Mouse (Mus musculus): Measurements from ENCODE around the gene Speer2. TPM values are rescaled to one million over a fixed set of nuclear protein-coding genes. Genes with fewer than 3 reads are reported as not detected.

Speer2 gene
- polyA plus RNA-seq (2015; fragmentation: Nextera tagmentation; extraction: Ambion mirVana), result not detected in 2 replicates

DNA sequence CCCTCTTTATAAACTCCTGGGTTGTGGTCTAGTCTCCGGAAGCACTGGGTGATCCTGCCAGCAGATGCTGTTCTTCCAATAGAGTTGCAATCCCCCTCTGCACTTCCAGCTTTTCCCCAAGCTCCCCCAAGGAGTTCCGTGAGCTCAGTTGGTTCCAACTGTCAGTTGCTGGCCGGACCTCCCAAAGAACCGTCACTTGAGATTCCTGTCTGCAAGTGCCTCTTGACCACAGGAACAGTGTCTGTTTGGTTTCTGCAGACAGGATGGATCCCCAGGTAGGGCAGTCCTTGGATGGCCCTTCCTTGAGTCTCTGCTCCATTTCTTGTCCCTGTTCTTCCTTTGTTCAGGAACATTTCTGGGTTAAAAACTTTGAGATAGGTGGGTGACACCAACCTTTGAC, at the start of gene Speer2:
Gene Speer2 (minus strand): TSS at position 101 of the 400 bp plus-strand sequence.
- H3K36me3 ChIP-seq (replicated peaks), result no peaks in the 10 kb centered on the region
- H3K9me3 ChIP-seq (replicated peaks), result no peaks in the 10 kb centered on the region
- H3K27me3 ChIP-seq, result no peaks in the 10 kb centered on the region
- H3K9ac ChIP-seq, result no peak within 1 kb of the TSS
- 78% methylated on average over 4 of the region's 4 CpGs for WGBS (ENCODE audit: insufficient replicate concordance)
- no peak within 1 kb of the TSS for H3K4me3 ChIP-seq (replicated peaks)
- ATAC-seq (ENCODE audit: insufficient read depth), result no peak
- H3K4me2 ChIP-seq, result no peak within 1 kb of the TSS
- H3K27ac ChIP-seq (replicated peaks), result no peak within 1 kb of the TSS
- no peaks in the 10 kb centered on the region for H3K4me1 ChIP-seq (replicated peaks)

DNA sequence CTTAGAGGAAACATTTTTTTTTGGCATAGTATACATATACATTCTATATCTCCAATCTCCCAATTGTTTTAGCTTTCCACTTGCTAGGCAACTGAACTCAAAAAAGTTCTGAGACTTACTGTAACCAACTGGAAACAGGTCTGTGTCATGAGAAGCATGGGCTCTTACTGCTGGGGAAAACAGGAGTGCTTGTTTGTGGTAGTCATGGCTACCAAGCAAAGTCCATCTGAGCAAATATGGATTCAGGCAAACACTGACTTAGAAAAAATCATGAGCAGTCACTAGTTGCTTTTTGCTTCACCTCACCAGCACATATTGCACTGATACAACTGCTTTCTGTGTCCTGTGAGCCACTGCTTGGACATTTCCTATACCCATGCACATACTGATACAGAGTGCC, 40.8 kb upstream of the Speer2 start:
- no peaks in the 10 kb centered on the region for H3K9me3 ChIP-seq (replicated peaks)
- ATAC-seq (ENCODE audit: insufficient read depth), result peak; percentile 54
- H3K4me2 ChIP-seq, result no peak overlapping the region

DNA sequence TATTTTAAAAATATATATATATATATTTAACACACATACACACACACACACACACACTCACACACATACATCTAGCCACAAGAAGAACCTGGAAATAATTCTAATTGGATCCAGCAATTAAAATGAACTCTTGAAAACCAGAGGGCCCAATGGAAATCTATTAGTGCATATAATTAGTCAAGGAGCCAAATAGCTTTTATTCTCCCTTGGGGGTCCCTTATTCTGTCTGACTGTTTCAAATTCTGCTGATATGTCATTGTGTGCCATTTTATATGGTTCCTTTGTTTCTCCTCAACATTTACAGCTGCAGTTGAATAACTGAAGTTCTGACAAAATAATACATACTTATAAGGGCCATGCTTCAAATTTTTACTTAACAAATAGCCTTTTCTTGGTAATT, 17.2 kb upstream of the Speer2 start:
- no peak for ATAC-seq (ENCODE audit: insufficient read depth)
- H3K36me3 ChIP-seq (replicated peaks), result no peaks in the 10 kb centered on the region
- no peak overlapping the region for H3K9ac ChIP-seq
- no peaks in the 10 kb centered on the region for H3K27me3 ChIP-seq
- H3K4me1 ChIP-seq (replicated peaks), result no peaks in the 10 kb centered on the region
- H3K4me3 ChIP-seq (replicated peaks), result no peak overlapping the region
- H3K4me2 ChIP-seq, result no peak overlapping the region
- H3K9me3 ChIP-seq (replicated peaks), result no peaks in the 10 kb centered on the region
- H3K27ac ChIP-seq (replicated peaks), result no peak overlapping the region

More for the DNA sequence above, 40.8 kb upstream of the Speer2 start:
- no peaks in the 10 kb centered on the region for H3K4me1 ChIP-seq (replicated peaks)
- H3K27me3 ChIP-seq, result no peaks in the 10 kb centered on the region
- H3K4me3 ChIP-seq (replicated peaks), result no peak overlapping the region
- H3K27ac ChIP-seq (replicated peaks), result no peak overlapping the region
- no peaks in the 10 kb centered on the region for H3K36me3 ChIP-seq (replicated peaks)
- no peak overlapping the region for H3K9ac ChIP-seq

DNA sequence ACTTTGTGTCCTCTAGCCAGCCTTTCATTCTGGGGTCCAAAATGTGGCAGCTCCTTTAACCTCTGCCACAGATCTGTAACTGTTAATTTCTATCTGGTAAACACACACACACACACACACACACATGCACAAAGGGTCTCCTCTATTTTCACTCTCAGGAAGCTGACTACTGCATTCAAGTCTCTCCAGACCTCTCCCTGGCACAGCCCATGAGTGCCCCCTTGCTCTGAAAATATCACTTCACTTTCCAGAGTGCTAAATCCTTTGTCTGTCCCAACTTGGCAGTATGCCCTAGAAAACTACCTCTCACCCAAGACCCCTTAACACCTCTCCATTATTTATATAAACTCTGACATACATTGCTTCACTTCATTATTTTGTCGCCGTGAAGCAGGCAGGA, 26.9 kb downstream of the Speer2 start:
- Histone ChIP-seq H3K27ac (replicated peaks) (no peak overlapping the region), H3K36me3 (replicated peaks) (no peaks in the 10 kb centered on the region), H3K4me2 (no peak overlapping the region), H3K4me1 (replicated peaks) (no peaks in the 10 kb centered on the region), H3K9me3 (replicated peaks) (no peaks in the 10 kb centered on the region), H3K27me3 (no peaks in the 10 kb centered on the region), H3K9ac (no peak overlapping the region), H3K4me3 (replicated peaks) (no peak overlapping the region)
- ATAC-seq (ENCODE audit: insufficient read depth), result no peak
- 70% methylated on average over 2 of the region's 2 CpGs for WGBS (ENCODE audit: insufficient replicate concordance)

DNA sequence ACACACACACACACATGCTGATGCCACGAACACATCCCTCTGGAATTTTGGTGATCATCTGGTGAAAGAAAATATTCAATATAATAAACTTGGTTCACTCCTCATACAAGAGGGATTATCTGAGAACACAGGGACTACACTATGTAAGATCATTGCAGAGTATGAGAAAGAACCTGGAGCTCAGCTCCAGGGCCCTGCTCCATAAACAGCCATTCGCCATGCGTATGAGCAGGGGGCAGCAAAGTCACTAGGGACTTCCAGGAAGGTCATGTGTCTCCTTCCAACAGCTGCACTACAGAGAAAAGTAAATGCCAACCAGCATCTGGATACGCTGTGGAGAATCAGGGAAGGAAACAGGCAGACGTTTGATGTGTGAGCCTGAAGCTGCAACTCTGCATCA, 49.9 kb downstream of the Speer2 start:
- Histone ChIP-seq H3K4me3 (replicated peaks) (no peak overlapping the region), H3K36me3 (replicated peaks) (no peaks in the 10 kb centered on the region), H3K4me2 (no peak overlapping the region), H3K27ac (replicated peaks) (no peak overlapping the region), H3K27me3 (no peaks in the 10 kb centered on the region), H3K4me1 (replicated peaks) (no peaks in the 10 kb centered on the region), H3K9ac (no peak overlapping the region), H3K9me3 (replicated peaks) (no peaks in the 10 kb centered on the region)
- no peak for ATAC-seq (ENCODE audit: insufficient read depth)
- 51% methylated on average over 5 of the region's 5 CpGs for WGBS (ENCODE audit: insufficient replicate concordance)
